Mouse (Mus musculus): Measurements from ENCODE around the gene Lrfn4. TPM values are rescaled to one million over a fixed set of nuclear protein-coding genes. Genes with fewer than 3 reads are reported as not detected.

Lrfn4 gene
- total RNA-seq, 2 experiments from 2014 or later, result 41.9 to 46.4 TPM

- no peak for DNase-seq (ENCODE audit: low spot score in 2 of 2)
These were observed 44.7 kb downstream of the Lrfn4 start for GRCm38 (mm10) chr19:4570815-4571214.

DNA sequence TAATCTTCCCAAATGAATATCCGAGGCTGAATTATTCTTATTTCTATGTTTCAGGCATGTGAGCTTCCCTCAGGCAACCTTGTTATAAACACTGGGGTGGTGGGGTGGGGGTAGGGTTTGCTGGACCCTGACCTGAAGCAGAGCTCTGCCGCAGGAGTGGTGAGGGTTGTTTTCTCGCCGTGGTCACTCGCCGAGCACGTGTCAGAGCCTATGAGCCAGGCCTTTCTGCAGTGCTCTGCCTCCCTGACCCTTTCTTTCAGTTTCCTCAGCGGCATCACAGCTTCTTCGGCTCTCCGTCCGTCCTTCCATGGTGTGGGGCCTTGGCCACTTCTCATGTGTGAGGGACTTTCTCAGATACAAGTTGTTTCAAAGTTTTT, 45.2 kb downstream of the Lrfn4 start:
- no peak for DNase-seq (ENCODE audit: low spot score in 2 of 2)

DNA sequence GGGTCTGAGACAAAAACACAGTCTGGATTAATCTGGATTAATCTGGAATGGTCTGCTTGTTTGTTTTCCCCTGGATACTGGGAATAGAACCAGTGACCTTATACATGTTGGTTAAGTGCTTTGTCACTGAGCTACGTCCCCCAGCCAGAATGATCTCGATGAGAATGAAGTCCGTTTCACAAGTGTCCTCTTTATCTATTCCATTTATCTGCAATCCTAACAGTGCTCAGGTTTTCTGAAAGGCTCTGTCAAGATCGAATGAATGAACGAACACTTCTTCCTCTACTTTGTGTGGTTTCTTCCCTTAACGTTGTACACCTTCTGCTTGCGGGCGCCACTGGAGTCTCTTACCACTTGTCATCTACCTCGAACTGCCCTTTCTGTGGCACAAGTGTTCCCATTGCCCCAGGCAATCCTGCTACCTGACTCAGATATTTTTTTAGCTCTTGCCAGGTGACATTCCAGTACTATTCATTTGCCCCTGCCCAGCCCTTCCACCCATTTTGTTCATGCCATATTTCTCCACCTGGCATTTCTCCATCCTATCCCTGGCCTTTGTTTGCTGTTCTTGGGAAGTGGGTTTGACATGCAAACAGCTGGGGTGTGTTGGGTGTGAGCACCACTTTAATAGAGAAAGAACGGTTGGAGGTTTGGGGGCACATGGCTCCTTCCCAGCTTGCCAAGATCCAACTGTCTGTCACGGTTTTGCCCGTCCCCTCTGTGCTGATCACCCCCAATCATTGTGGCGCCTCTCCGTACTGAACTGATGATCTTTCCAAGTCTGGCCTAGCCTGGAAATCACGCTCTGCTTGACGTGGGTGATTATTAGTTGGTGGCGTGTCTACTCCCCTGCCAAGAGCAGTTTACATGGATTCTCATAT, 45.9 kb downstream of the Lrfn4 start:
- DNase-seq (ENCODE audit: low spot score in 2 of 2), result no peak

DNA sequence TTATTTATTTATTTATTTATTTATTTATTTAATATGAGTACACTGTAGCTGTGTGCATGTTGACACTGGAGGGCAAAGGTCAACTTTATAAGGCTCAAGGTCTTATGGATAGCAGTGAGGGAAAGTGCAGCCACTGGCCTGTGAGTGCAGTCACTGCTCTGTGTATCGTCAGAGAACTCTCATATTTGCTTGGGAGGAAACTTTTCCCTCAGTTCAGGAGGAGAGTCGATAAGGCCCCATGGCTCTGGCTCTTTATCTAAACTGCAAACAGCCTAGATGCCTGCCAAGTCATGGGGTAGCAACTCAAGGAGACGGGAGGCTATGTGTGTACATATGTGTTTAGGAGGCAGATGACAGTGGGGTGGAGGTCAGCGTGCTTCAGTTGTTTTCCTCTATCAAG, 46.6 kb downstream of the Lrfn4 start:
- no peak for DNase-seq (ENCODE audit: low spot score in 2 of 2)

GRCm38 (mm10) chr19:4567665-4568064, 47.8 kb downstream of the Lrfn4 start:
- no peak for DNase-seq (ENCODE audit: low spot score in 2 of 2)

DNA sequence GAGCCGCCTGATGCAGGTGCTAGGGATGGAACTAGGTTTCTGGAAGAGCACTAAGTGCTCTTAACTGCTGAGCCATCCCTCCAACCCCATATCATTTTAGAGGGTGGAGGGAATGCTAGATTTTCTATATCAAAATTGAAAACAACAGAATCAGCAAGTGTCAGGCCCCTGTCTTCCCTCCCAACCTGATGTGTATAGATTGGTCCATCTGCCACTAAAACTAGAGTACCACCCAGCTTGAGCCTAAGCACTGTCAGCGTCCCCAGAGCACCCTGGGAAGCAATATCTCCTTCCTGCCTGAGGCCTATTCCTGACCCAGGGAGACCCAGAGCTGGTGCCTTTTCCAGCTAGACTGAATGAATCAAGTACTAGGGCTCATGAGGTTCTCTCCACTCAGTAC, 48.6 kb downstream of the Lrfn4 start:
- DNase-seq (ENCODE audit: low spot score in 2 of 2), result no peak

GRCm38 (mm10) chr19:4565678-4566077, 49.8 kb downstream of the Lrfn4 start:
- DNase-seq (ENCODE audit: low spot score in 2 of 2), result no peak

Small RNA genes lying within 50 kb of the gene (microRNA-seq; reads per million reads assigned to microRNA genes)
- gene Mir6986, result 6.0 to 7.6 reads per million in 2 experiments

Other genes with a start within 250 kb of the Lrfn4 start
- gene Kdm2a, start 217.4 kb downstream of the Lrfn4 start, total RNA-seq (2021), result 10 to 100 TPM; 74.0 to 77.0 TPM
- 1 to 10 TPM in 1 of 2 experiments, under 1 TPM in 1; 0.59 to 1.3 TPM for gene Rhod, start 176.2 kb downstream of the Lrfn4 start, total RNA-seq (2021)
- 10 to 100 TPM; 38.2 to 55.8 TPM for gene Syt12, start 138.2 kb downstream of the Lrfn4 start, total RNA-seq (2021)
- gene 2010003K11Rik, start 117.1 kb downstream of the Lrfn4 start, total RNA-seq (2021), result not detected
- gene Pcx, start 105.2 kb downstream of the Lrfn4 start, total RNA-seq (2021), result 10 to 100 TPM; 68.0 to 79.3 TPM
- gene Rce1, start 10.0 kb upstream of the Lrfn4 start, total RNA-seq (2021), result 10 to 100 TPM; 27.3 to 27.7 TPM
- gene Gm960, start 83.0 kb upstream of the Lrfn4 start, total RNA-seq (2021), result 1 to 10 TPM; 1.1 to 1.8 TPM
- gene Sptbn2, start 95.5 kb upstream of the Lrfn4 start, total RNA-seq (2021), result 100 to 1,000 TPM; 505 to 509 TPM
- gene Rbm4b, start 140.8 kb upstream of the Lrfn4 start, total RNA-seq (2021), result 10 to 100 TPM; 18.1 to 22.3 TPM
- 100 to 1,000 TPM; 115 to 118 TPM for gene Rbm4, start 178.2 kb upstream of the Lrfn4 start, total RNA-seq (2021)
- 10 to 100 TPM; 28.4 to 39.1 TPM for gene Gm21992, start 195.9 kb upstream of the Lrfn4 start, total RNA-seq (2021)
- gene Rbm14, start 196.0 kb upstream of the Lrfn4 start, total RNA-seq (2021), result 10 to 100 TPM; 37.6 to 60.4 TPM
- gene Ccs, start 223.7 kb upstream of the Lrfn4 start, total RNA-seq (2021), result 10 to 100 TPM; 28.9 to 33.8 TPM
- gene Ccdc87, start 223.7 kb upstream of the Lrfn4 start, total RNA-seq (2021), result 1 to 10 TPM; 2.2 to 2.7 TPM
- gene Ctsf, start 239.5 kb upstream of the Lrfn4 start, total RNA-seq (2021), result 100 to 1,000 TPM in 1 of 2 experiments, 10 to 100 TPM in 1; 93.1 to 102 TPM